Comparison of ENCODE assay signal across 8 mouse cellular contexts in genomic region chr8:13254019-13254418, GRCm38 (mm10). TPM values are rescaled to one million over a fixed set of nuclear protein-coding genes. Genes with fewer than 3 reads are reported as not detected.
A peak's percentile ranks its signal among the peaks of the same experiment; 100 is the strongest.
DNase-seq lines count a peak whose midpoint lies in the region; ATAC-seq and TF ChIP-seq lines count a peak whose summit lies in the region.

Gene Adprhl1, minus strand, starts transcription at chr8:13254162.

- H3K27me3 ChIP-seq in G1E (ENCODE audit: insufficient read depth, low read length): peaks cover 21% of the 10 kb centered on the region
- no peaks in the 10 kb centered on the region for H3K27me3 ChIP-seq in forebrain, embryonic 15.5 days
- H3K27me3 ChIP-seq in thymus, adult 2 months (ENCODE audit: control insufficient read depth, insufficient read depth, low read length): no peaks in the 10 kb centered on the region

- H3K4me1 ChIP-seq in G1E (ENCODE audit: insufficient read depth, low read depth, low read length): peaks cover 33% of the 10 kb centered on the region
- H3K4me1 ChIP-seq in forebrain, embryonic 15.5 days: no peaks in the 10 kb centered on the region
- no peaks in the 10 kb centered on the region for H3K4me1 ChIP-seq in lung, adult 2 months (ENCODE audit: control insufficient read depth, insufficient read depth, low read length)
- peaks cover 6% of the 10 kb centered on the region; the same call in 1 of the 2 replicates for H3K4me1 ChIP-seq in thymus, adult 2 months (replicated peaks; ENCODE audit: control insufficient read depth, insufficient read depth, low read length)

- 36% methylated on average over 8 of the region's 8 CpGs for WGBS in forebrain, embryonic 15.5 days
- WGBS in lung, adult 2 months: 25% methylated on average over 8 of the region's 8 CpGs
- 41% methylated on average over 8 of the region's 8 CpGs for WGBS in thymus, adult 2 months

- DNase-seq in G1E (ENCODE audit: low spot score): peak; percentile 55
- DNase-seq in cerebellum, adult 11 months: peak; percentile 61
- DNase-seq in heart, postnatal 14 days: peak; percentile 78 to 88
- peak; percentile 50 to 84 for DNase-seq in layer of hippocampus, adult 18-20 months (ENCODE audit: low spot score in 2 of 2)
- DNase-seq in lung, adult 2 months: peak; percentile 62
- peak; percentile 45 for DNase-seq in ovary, adult 18-20 months (ENCODE audit: low spot score)
- DNase-seq in thymus, adult 2 months: peak; percentile 64

- intact Hi-C loops in heart, postnatal 14 days (cut with DNase I): no loop called here

- no peaks in the 10 kb centered on the region for H3K9me3 ChIP-seq in G1E (replicated peaks)
- no peaks in the 10 kb centered on the region for H3K9me3 ChIP-seq in forebrain, embryonic 15.5 days

- TF ChIP-seq POLR2A in lung, adult 2 months (IDR thresholded peaks at IDR 0.05; ENCODE audit: borderline replicate concordance, extremely low read depth, low read depth, low read length): no peak
- TF ChIP-seq POLR2A in thymus, adult 2 months (IDR thresholded peaks at IDR 0.05; ENCODE audit: control insufficient read depth, extremely low read depth, insufficient read depth, low read length, poor library complexity): no peak

- ATAC-seq in G1E (ENCODE audit: extremely low read depth, insufficient number of reproducible peaks, low FRiP score, poor library complexity, severe bottlenecking): peak; percentile 57; the same call in 1 of the 2 replicates
- ATAC-seq in forebrain, embryonic 15.5 days (replicated peaks): peak; percentile 70; the same call in 1 of the 2 replicates

- peak; percentile 86 for TF ChIP-seq CTCF in G1E (IDR thresholded peaks at IDR 0.05; ENCODE audit: low read depth, low read length)
- peak; percentile 84 for TF ChIP-seq CTCF in lung, adult 2 months (IDR thresholded peaks at IDR 0.05; ENCODE audit: insufficient read depth, low read length)
- peak; percentile 82; the same call in 1 of the 2 replicates for TF ChIP-seq CTCF in thymus, adult 2 months (IDR thresholded peaks at IDR 0.05; ENCODE audit: borderline replicate concordance, control insufficient read depth, extremely low read depth, insufficient read depth, low read length, poor library complexity)

- H3K27ac ChIP-seq in forebrain, embryonic 15.5 days (replicated peaks): no peak within 1 kb of the TSS
- H3K27ac ChIP-seq in thymus, adult 2 months (ENCODE audit: control insufficient read depth, insufficient read depth, low read length): no peak within 1 kb of the TSS

- no peak within 1 kb of the TSS for H3K9ac ChIP-seq in forebrain, embryonic 15.5 days (replicated peaks)

- no peak within 1 kb of the TSS for H3K4me3 ChIP-seq in G1E (ENCODE audit: low read depth, low read length)
- H3K4me3 ChIP-seq in forebrain, embryonic 15.5 days: no peak within 1 kb of the TSS
- H3K4me3 ChIP-seq in lung, adult 2 months (replicated peaks; ENCODE audit: extremely low read depth, low read depth, low read length): no peak within 1 kb of the TSS
- H3K4me3 ChIP-seq in thymus, adult 2 months (ENCODE audit: control insufficient read depth, insufficient read depth, low read length): no peak within 1 kb of the TSS

- H3K4me2 ChIP-seq in forebrain, embryonic 15.5 days (replicated peaks): no peak within 1 kb of the TSS

- peaks cover 42% of the 10 kb centered on the region for H3K36me3 ChIP-seq in G1E (replicated peaks)
- H3K36me3 ChIP-seq in forebrain, embryonic 15.5 days: peaks cover 25% of the 10 kb centered on the region
- H3K36me3 ChIP-seq in thymus, adult 2 months (ENCODE audit: control insufficient read depth, insufficient read depth, low read length): no peaks in the 10 kb centered on the region; the same call in 1 of the 2 replicates

RNA-seq across cellular contexts. Expression of gene Adprhl1, which starts in this region (rescaled TPM):
- total RNA-seq in G1E (2014; fragmentation: Nextera tagmentation) (not detected in 2 replicates), G1E (2017) (0.06 and 0.22 TPM in 2 replicates)
- not detected in 2 replicates for polyA plus RNA-seq in G1E (2012)
- polyA plus RNA-seq in forebrain, embryonic 15.5 days (2015; fragmentation: Nextera tagmentation; extraction: Ambion mirVana): 0.57 TPM in 1 of 2 replicates, not detected in the other
- total RNA-seq in heart, postnatal 14 days (2021): 100 to 1,000 TPM; 380 to 433 TPM
- total RNA-seq in layer of hippocampus, adult 18-20 months (2021): 1 to 10 TPM in 1 of 2 experiments, under 1 TPM in 1; 0.74 to 1.8 TPM
- 0.91 and 2.2 TPM in 2 replicates for polyA plus RNA-seq in lung, adult 2 months (2012; rRNA removed)
- polyA plus RNA-seq in thymus, adult 2 months (2012; rRNA removed): 0.11 and 9.2 TPM in 2 replicates

Comparison
In these comparisons a context has a peak if more than half of its experiments do, and no peak if none do; other contexts are left out.
1. RNA of gene Adprhl1 (total RNA-seq): 380 to 433 TPM in heart, postnatal 14 days; 0.74 to 1.8 TPM in layer of hippocampus, adult 18-20 months and 0.06 to 0.22 TPM in G1E; every median in the first group is over 100 times any median in the second.
2. Peak in DNase-seq and ATAC-seq in G1E; RNA of the gene not detected or under 1 TPM.
3. Peak in ATAC-seq in forebrain, embryonic 15.5 days; RNA of the gene not detected or under 1 TPM.
4. Peak in every context shown above with its lines, with median percentiles within 50 percentile points of each other: DNase-seq and CTCF ChIP-seq.